Mouse (Mus musculus): ENCODE data around the gene Ispd.

GRCm38 (mm10) chr12:36566974-36567373 lies 185.7 kb downstream of the Ispd start:
- no peak for TF ChIP-seq CTCF (IDR thresholded peaks at IDR 0.05; ENCODE audit: control insufficient read depth, insufficient read depth, insufficient read length)
- TF ChIP-seq USF1 (IDR thresholded peaks at IDR 0.05; ENCODE audit: low read depth), result no peak
- no peak for TF ChIP-seq MYOG (IDR thresholded peaks at IDR 0.05; ENCODE audit: control insufficient read depth, extremely low read depth, insufficient read length)
- no peak for TF ChIP-seq MYOD1 (IDR thresholded peaks at IDR 0.05; ENCODE audit: control insufficient read depth, insufficient read length, low read depth)
- TF ChIP-seq FOSL1 (IDR thresholded peaks at IDR 0.05; ENCODE audit: insufficient read depth, low read length, poor library complexity, severe bottlenecking), result no peak
